Mouse (Mus musculus): ENCODE data around the gene Ano1.

DNA sequence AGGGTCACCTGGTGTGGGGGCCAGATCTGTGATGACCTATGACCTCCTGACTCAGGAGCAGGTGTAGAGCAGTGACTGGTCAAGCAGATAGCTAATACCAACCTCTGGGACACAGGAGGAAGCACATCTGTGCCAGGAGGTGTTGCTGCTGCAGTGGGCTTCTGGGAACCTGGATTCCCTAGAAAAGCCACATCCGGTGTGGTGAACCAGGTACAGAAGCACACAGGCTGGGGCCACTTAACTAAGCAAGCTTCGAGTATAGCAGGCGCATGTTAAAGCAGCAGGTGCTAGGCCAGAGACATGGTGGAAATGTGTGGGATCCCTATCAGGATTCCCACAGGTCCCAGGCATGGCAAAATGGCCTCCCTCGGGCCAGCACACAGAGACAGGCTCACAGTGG lies 191.2 kb downstream of the Ano1 start:
- TF ChIP-seq CTCF (IDR thresholded peaks at IDR 0.05; ENCODE audit: extremely low read depth, insufficient read depth, low read length) (no peak), POLR2A (IDR thresholded peaks at IDR 0.05; ENCODE audit: extremely low read depth, insufficient read depth, low read length) (no peak)
